Mouse (Mus musculus) left cerebral cortex, adult 11 months (tissue): Measurements from ENCODE around the gene Ptgis.

Source experiments
- DNase-seq: peaks from one replicate; pipeline ENCODE4 v3.0.0; 2022; ENCODE audit warnings: low spot score

Gene Ptgis

DNA sequence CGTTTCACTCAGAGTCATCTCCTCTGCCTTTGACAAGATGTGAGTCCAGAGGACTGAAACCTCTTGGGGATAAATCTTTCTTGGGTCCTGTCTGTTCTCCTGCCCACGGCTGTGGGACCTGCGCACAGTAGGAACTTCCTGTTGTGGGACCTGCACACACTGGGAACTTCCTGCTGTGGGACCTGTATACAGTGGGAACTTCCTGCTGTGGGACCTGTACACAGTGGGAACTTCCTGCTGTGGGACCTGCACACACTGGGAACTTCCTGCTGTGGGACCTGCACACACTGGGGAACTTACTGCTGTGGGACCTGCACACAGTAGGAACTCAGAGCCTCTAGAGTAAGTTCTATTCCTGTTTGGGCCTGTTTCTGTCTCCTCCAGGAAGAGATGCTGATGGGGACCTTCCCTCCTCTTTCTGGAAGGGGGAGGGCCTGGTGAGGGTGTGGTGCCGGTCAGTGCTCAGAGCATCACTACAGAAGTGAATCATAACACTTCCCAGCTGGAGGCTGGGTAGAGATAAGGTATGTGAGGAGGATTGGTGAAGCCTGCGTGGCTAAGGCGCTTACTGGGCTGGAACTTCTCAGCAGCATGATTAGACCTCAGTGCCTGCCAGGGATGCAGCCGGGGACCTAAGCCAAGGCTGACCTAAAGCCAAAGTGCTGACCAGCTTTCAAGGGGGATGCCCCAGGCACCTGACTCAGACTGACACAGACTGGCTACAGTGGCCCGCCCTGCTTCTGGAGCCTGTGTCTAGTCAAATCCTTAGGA lies 22.8 kb upstream of the Ptgis start:
- no peak for DNase-seq

DNA sequence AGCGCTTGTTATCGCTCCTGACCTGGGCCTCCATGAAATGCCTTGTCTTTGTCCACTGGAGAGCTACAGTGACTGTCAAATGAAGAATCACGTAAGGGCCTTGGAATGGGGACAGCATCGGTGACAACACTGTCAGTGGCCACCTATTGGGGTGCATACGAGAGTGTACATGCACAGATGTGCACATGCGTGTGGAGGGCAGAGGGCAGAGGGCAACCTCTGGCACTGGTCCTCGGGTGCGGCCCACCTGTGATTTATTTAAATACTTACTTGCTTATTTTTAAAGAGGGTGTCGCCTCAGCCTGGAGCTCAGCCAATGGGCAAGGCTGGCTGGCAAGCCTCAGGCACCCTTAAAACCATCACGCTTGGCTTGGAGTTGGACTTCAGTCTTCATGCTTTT lies 22.0 kb upstream of the Ptgis start:
- DNase-seq: no peak

DNA sequence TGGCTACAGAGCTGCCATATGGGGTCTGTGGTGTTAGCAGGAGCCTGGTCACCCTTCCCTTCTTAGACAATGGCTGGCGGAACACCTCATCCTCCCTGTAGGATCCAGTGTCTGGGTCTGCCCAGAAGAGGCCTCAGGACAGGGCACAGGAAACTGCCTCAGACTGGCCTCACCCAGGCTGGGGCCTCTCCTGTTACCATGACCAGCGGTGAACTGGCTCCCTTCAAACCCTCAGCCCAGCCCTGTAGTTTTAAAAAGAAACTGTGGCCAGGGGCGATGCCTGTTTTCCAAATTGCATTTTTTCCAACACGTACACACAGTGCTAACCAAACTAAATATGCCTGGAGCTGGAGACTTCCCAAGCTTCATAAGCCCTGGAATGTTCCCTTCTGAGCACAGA lies 20.7 kb upstream of the Ptgis start:
- DNase-seq: no peak

DNA sequence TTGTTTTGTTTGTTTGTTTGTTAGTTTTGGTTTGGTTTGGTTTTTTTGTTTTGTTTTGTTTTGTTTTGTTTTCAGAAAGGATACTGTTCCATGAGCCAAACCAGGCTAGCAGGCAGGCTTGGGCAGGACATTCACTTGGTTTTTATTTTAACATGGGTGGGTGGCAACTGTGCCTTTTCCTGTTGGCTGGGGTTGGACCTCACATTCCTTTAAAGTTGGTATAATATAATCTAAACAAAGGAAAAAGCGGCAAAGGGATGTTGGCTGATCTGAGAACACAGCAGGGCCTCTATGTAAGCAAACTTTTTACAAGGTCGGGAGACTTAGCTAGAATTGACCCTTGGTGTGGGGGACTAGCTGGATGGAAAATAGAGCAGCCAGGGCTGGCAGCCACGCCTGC lies 17.4 kb upstream of the Ptgis start:
- no peak for DNase-seq

DNA sequence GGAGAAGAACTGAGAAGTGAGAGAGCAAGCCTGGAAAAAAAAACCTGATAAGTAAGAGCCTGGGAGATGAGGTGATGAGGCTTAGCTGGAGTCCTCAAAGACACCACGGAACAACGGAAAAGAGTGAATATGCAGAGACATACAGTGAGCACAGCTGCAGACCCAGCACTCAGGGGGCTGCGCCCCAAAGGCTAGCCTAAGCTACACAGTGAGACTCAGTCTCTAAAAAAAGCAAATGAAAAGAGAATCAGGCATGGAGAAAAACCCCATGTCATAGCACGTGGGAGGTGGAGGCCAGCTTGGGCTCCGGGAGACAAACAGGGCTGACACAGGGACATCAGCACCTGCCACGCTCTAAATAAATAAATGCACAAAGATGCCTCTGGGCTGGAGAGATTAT lies 14.4 kb upstream of the Ptgis start:
- DNase-seq: no peak

DNA sequence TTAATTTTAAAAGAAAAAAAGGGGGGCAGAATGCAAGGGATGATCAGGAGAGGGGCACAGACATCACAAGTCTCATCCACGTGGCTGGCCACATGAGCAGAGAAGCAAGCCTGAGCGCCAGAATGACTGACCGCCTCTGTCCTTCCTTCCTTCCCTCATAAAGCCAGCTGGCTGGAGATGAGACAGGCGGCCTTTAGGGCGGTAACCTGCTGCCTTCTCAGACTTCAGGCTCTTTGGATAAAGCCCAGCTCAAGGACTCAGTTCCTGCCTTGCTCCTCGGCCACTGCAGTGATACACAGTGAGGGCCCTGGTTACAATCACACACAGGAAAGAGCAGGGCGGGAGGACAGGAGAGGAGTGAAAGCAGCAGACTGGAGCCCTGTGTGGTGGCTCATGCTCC lies 13.8 kb upstream of the Ptgis start:
- no peak for DNase-seq

DNA sequence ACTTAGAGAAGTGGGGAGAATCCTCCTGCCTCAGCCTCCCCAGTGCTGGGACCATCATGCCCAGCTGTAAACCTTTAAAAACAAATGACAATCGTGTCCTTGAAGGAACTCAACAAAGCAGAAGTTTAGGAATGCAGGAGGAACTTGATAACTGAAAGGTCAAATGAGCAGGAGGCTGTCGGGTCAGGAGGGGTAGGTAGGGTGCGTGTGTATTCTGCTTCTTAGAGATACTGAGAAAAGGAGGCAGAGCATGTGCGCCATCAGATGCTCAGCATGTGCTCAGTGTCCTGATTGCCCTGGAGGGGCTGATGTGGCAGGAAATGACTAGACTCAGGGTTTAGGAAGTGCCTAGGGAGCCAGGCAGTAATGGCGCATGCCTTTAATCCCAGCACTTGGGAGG lies 13.1 kb upstream of the Ptgis start:
- no peak for DNase-seq

DNA sequence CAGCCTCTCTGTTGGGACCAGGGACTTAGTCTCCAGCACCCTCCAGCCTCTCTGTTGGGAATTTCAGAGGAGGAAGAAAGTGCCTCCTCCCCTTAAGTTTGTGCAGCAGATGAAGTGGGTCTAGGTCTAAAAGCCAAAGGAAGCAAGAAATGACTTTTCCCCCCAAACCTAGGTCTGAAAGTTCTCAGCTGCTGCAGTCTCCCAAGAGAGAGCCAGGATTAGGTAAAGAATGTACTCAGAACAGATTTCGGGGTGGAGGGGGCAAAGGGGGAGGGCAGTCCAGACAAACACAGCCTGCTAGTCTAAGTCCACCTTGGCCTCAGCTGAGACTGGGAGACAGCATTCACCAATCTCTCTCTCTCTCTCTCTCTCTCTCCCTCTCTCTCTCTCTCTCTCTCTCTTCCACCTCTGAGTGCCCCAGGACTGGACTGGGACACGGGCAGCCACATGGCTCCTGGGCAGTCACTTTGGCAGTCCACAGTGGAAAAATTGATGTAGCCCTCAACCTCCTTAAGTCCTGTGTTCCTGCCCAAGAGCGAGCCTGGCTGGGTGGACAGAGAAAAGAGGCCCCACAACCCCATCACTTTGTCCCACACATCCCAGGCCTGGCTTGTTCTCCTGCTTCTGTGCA lies 11.8 kb upstream of the Ptgis start:
- DNase-seq: no peak

DNA sequence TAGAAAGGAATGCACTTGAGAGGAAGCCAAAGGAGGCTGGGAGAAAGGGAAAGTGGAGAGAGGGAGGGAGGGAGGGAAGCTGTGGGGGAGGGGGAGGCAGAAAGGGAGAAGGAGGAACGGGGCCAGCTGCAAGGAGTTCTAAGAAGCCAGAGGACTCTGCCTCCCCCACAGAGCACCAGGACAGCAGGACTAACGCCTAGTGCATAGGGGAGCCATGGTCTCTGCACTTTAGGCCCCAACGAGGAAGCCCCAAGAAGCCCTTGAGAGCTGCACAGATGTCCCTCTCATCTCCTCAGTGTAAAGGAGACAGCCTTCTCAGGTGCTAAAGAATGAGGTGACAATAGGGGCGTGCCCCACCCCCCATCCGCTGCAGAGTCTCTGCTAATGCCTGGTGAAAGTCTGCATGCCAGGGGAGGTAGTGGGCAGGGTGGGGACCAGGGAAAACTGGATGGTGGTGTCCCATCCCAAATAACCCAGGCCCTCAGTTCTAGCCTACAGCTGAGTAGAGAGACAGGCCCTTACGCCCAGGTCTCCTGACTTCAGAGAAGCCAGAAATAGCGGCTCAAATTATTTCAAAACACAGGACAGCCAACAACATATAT lies 10.4 kb upstream of the Ptgis start:
- no peak for DNase-seq

DNA sequence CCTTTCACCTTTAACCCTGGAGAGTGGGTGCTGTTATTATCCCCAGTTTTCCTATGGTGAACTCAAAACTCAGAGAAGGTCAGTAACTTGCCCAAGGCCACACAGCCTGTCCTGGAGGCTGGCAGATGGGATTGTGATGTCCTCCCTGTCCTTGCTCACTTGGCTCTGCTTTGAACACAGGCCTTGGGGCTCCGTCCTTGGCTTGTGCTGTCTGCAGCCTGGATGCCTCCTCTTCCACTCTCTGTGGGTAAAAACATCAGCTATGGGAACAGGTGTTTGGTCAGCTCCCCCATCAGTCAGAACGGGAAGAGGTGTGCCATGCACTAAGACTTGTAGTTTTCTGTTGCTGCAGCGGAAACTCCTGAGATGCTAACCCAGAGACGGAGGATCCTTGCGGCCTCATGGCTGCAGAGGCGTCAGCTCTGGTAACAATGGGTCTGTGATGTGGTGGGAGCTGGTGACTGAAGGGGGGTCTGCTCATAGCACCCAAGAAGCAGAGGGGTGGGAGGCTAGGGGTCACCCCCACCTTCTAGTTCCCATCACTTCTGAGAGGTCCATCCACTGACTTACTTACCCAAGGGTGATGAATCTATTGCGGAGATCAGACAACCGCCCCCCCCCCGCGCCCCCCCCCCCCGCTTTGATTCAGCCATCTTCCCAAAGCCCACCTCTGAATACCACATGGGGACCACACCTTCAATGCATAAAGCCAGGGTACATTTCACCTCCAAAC lies 9.8 kb upstream of the Ptgis start:
- DNase-seq: no peak

DNA sequence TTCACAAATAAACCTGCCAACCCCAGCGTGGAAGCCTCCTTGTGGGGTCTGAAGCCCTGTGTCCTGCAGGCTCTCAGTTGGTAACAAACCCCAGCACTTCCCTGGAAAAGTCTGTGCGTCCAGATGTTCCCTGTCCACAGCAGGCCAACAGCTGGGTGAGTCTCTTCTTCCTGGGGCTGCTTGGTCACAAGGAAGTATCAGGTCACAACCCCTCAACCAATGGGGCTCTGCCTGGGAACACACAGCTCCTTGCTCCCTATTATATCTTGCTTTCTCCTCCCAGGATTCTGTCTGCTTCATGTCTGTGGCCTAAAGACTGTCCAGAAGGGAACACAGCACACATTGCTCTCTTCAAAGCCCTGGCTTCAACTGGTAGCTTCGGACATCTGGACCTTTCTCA lies 9.2 kb upstream of the Ptgis start:
- no peak for DNase-seq

DNA sequence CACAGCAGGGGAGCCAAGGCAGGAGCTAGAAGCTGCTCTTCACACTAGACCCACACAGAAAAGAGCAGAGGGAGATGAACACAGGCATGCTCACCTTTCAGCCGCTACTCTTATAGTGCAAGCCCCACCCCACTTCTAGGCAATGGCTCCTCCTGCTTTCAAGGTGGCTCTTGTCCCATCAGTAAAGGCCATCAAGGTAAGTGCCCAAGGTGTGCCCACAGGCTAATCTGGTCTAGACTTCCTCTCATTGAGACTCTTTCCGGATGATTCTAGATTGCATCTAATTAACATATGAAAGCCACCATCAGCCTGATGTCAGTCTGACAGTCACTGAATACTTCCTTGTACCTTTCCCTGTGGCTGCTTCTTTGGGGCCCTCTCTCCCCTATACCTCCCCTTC lies 7.4 kb upstream of the Ptgis start:
- no peak for DNase-seq

DNA sequence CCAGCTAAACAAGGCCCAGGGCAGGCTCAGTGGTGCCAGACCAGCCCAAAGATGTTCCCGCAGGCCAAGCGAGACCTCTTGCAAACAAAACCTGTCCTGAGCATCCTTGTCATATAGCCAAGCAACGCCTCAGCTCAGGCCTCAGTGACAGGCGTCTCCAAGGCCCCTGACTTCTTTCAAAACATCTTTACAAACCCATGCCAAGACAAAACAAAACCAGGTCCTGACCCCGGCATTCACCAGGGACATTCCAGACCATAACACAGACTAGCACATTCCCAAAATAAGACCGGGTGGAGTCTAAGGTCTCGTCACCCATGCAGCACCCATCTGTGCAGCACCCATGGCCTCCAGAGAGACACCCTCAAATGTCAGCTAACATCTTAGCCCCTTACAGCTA lies 6.3 kb upstream of the Ptgis start:
- no peak for DNase-seq

DNA sequence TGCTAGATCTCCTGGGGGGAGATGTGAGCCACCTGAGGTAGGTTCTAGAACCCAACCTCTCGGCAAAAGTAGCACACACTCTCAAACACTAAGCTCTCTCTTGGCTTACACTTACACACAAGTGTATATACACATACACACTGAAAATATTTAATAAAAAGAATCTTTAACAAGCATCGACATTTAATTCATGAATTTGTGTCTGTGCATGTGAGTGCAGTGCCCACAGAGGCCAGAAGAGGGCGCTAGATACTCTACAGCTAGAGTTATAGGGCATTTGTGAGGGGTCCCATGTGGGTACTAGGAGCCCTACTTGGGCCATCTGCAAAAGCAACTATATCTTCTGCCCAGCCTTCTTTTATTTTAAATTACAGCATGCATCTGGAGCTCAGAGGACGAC lies 4.5 kb upstream of the Ptgis start:
- DNase-seq: no peak

DNA sequence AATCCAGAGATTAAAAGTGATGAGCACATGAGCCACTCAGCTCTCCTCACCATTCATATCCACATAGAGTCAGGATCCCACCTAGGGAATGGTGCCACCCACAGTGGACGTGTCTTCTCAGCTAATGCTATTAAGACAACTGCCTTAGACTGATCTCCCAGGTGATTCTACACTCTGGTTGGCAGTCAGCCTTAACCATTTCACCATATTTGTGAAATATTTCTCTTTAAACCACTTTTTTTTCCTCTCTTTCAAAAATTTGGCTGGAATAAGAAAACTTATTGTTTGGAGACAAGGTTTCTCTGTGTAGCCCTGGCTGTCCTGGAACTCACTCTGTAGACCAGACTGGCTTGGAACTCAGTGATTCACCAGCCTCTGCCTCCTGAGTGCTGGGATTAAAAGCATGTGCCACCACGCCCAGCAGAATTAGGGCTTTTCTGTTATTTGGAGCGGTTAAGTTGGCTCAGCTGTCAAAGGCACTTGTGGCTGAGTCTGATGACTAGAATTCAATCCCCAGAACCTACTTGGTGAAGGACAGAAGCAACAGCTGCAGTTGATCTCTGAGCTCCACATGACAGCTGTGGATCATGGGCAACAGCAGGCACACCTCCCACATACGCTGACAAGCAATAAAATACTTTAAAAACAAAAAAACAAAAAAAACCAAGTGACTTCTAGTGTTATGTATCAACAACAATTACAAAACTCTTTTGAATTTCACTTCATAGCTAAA lies 3.6 kb upstream of the Ptgis start:
- DNase-seq: no peak

DNA sequence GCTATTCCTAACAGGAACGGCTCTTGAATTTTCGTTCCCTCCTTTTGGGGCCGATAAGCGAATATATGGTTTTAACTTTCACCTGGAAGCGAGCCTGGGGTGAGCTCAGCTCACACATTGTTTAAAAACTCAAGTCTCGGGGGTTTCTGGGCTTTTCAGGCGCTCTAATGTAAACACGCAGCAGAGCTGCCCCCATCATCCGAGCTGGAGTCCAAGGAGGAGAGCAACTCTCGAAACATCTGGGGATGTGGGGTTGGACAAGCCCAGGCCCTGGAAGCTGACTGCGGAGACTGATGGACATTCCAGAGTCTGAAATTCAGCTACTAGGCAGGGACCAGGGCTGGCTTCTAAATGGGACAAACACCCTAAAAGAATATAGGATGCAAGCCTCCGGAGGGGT lies 1.1 kb downstream of the Ptgis start:
- DNase-seq: no peak

DNA sequence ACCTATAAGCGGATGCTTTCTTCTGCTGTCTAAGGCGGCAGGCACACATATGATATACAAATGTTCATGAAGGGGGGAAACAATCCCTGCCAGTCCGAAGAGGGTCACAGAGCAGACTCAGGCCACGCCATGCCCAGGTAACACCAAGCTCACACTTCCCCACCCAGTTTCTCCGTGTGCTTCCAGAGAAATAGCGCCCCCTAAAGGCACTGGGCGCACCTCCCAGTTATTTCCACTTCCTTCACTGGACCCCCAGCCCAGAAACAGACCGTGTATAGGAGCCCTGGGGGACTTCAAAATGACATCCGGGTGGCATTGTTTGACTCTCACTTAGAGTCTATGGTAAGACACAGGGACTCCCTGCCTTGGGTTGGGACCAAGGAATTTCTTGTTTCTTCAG lies 3.2 kb downstream of the Ptgis start:
- no peak for DNase-seq

DNA sequence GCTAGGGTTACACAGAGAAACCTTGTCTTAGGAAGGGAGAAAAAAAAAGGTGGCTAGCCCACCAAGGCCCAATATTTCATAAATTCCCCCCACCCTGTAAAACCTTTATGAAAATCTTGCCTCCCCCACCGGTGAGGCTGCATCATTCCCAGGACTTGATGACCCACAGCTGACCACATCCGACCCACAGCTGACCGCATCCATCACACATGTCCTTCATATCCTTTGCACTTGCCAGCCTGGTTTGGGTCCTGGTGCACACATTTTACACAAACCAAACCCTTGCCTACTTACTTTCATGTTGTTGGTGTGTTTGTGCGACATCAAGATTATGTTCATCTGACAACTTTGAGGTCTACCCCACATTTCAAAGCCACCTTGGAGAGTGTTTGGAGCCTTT lies 4.2 kb downstream of the Ptgis start:
- no peak for DNase-seq

DNA sequence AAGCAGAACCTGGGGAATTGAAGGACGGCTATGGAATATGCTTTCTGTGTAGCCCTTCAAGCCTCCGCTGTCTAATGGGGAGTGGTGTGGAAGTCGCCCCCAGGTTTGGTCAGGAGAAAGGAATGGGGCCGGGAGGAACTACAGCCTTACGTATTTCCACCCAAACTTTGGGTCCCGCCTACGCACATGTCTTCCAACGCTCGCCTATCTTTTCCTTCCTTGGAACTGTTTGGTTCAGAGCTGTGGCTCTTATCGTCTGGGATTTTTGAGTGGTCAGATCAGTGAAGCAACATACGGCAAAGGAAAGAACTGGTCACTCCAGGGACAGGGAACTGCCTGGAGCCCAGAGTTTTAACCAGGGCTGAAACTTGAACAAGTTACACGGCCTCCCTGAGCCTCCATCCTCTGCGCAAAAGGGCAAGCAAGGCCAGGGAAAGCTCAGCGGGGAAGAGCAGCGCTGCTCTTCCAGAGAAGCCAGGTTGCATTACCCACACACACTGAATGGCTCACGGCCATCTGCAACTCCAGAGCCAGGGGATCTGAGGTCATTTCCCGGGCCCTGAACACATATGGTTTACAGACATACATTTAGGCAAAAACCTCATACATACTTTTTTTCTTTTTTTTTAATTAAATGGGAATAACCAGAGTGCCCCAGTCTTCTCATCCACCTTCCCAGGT lies 4.9 kb downstream of the Ptgis start:
- no peak for DNase-seq

DNA sequence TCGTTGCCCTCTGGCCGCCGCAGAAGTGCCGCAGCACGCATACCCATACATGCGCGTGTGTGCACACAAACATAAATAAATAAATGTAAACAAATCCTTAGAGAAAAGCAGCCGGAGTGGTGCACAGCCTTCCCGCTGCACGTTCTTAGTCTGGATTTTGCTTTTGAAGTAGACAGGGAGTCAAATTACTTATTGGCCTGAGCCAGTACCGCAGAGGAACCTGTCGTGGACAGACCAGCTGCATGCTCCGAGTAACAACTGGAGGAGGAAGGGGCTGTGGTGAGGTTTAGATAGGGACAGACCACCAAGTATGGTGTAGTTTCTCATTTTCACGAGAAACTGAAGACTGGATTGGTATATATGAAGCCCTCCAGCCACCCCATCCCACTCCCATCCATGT lies 6.6 kb downstream of the Ptgis start:
- DNase-seq: no peak

DNA sequence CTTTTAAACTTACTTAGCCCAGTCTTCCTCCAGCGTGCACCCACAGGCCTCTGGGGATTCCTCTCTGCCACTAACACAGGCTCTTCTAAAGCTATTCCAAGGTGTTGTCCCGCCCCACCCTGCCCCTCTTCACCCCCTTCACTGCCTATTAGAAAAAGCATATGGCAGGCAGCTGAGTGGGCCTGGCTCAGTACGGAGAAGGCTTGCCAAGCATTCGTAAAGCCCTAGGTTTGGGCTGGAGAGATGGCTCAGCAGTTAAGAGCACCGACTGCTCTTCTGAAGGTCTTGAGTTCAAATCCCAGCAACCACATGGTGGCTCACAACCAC lies 7.4 kb downstream of the Ptgis start:
- DNase-seq: no peak
